Mouse (Mus musculus): ENCODE results near the gene Rab36.

Gene Rab36

DNA sequence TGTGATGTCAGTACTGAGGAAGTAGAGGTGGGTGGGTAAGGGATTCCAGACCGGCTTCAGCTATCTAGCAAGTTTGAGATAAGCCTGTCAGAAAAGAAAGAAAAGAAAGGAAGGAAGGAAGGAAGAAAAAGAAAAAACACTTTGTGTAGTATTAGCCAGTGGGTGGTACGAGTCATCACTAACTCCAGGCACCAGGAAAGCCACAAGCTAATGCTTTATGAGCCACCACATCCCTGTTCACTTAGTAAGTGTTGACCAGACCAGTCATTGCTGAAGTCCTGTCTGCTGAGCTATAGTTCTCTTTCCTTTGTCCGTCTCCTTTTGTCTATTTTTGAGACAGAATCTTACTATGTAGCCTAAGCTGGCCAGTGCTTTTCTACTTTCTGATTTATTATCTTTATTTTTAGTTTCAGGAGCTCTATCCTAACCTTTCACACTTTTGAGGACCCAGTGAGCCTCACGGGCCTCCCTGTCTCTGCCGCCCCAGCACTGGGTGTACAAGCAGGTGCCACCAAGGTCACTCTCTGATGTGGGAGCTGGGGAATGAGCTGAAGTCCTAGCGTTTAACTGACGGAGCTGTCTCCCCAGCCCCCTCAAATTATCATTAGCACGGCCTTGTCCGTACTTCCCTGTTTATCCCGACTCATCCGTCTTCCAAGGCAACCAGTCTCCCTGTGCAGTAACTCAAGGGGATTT lies 33.6 kb downstream of the Rab36 start:
- DNase-seq (ENCODE audit: low read depth, low spot score): no peak

DNA sequence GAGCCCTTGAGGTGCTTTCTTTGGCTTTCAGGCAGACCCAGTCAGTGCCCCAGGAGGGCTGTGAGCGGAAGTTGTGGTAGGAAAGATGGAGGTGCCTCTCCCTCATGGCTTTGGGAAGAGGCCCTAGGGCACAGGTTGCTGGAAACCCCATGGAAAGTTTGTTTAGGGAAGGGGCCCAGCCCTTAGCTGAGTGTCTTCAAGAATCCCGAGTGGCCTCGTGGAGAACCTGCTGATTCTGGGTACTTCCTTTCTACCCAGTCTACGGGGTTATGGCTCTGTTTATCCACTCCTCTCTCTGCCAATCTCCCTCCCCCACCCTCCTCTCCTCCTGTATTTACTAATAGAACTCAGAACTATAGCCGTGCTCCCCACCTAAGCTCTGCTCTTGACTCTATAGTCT lies 38.8 kb downstream of the Rab36 start:
- no peak for DNase-seq (ENCODE audit: low read depth, low spot score)

DNA sequence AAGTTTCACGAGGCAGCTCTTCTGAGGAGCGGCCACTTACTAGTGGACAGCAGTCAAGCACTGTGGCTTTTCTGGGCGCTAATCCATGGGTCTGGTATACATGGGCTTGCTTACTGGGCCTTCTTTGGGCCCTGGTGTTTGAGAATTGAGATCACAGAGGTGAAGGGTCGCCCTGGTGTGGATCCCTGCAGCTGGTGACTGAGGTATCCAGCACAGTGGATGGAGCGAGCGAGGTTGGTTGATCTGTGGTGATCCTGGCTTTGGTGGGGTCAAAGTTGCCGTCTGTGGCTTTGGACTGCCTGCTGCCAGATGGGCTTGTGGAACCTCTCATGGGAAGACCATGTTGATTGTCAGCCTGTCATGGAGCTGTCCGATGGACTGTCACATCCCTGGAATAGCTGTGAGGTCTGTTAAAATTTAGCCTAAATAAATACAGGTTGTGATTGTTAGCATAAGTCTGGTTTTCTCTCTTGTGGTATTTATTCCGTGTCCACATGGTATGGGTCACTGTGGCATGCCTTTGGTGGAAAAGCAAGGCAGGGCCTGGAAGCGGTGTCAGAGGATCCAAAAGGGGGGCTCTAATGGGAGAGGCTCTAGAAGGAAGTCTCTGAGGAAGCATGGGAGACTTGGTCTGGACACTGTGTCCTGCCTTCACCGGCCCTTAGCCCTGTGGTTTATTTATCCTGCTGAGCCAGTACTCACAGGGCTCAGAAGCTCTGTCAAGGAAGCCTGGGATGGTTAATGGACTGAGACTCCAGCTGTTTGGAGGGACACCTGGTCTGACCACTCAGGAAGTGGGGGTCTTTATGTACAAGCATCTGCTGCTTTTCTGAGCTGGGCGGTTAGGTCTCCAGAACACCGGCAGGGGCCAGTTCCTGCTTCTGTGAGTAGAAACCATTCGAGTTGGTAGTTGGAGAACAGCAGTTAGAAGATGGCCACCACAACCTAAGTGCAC lies 41.6 kb downstream of the Rab36 start:
- no peak for DNase-seq (ENCODE audit: low read depth, low spot score)

DNA sequence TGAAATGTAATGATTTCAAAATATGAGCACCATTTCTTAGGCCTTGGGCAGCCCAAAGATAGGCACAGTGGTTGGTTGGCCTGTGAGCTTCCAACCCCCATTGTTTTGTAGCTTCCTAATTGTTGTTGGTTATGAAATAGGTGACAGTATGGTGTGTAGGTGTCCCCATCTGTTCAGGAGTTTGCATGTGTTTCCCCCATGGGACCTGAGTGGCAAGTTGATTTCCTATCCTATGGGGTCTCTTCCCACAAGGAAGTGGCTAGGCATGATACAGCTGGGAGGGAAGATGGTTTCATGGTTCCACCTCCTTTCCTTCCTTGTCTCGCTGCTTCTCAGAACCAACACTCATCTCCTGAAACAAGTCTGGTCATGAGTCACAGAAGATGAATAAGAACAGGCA lies 48.5 kb downstream of the Rab36 start:
- DNase-seq (ENCODE audit: low read depth, low spot score): no peak

DNA sequence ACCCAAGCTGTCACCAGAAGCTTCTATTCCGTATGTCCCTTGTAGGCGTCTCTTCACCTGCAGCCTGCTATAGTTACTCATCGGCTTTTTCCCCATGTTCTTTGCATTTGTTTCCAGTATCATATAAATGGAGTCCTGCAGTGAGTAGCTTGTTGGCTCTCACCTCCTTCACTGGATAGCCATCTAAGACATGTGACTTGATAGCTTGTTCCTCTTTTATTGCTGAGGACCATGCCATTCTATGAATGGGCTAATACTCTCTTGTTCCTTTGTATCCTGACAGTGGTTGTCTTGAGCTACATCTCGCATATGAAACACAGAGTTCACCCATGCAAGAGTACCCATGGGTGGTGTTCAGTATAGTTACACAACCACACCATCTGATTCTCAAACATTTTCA lies 51.6 kb downstream of the Rab36 start:
- no peak for DNase-seq (ENCODE audit: low read depth, low spot score)

DNA sequence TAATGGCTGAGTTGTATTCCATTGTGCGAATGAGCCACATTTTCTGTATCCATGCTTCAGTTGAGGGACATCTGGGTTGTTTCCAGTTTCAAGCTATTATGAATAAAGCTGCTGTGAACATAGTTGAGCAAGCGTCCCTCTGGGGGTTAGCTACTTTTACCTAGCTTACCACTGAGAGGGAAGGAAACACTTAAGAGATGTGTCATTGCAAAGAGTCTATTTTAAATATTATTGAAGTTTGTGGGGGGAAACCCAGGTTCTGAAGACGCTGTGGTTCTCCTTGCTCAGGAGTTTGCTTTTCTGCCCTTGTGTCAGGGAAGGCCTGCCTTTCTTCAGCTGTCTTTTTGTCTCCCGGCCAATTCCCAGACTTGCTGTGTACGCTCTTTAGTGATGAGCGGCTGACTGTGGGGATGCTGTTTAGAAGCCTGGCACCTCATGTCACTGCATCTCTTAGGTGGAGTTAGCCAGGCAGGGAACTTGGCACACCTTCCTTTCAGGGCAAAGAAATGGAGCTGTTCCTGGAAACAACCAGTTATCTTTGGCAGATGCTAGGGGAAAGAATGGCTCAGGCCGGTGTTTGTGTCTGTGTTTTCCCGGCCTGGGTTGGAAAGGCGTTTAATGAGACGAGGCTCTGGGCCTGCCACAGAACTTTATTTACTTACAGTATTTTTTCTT lies 54.8 kb downstream of the Rab36 start:
- DNase-seq (ENCODE audit: low read depth, low spot score): no peak

DNA sequence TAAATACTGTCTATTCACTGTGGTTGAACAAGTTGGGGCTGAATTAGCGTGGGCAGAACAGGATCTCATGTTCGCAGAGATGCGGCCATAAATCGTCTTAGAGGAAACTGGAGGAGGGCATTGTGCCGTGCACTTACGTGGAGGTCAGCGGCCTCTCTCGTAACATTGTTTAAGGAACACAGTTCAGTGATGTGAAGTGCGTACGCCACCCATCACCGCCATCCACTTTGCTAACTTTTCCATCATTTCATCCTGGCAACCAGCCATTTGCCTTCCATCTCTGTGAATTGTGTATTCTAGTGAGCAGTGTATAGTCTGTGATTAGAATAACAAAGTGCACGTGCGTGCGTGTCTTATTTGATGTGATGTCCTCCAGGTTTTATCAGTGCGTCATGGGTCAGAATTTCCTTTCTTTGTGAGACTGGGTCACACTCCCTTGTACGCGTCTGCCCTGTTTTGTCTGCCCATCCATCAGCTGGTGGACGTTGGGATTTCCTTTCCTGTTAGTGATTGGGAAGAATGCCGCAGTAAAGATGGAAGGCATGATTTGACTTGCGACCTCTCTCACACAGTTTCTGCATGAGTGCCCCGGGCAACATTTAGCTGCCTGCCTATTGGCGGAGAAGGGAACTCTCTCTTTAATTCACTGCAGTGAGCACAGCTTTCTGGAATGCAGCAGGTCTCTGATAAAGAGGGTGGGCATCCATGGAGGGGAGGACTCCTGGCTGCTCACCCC lies 56.6 kb downstream of the Rab36 start:
- no peak for DNase-seq (ENCODE audit: low read depth, low spot score)

DNA sequence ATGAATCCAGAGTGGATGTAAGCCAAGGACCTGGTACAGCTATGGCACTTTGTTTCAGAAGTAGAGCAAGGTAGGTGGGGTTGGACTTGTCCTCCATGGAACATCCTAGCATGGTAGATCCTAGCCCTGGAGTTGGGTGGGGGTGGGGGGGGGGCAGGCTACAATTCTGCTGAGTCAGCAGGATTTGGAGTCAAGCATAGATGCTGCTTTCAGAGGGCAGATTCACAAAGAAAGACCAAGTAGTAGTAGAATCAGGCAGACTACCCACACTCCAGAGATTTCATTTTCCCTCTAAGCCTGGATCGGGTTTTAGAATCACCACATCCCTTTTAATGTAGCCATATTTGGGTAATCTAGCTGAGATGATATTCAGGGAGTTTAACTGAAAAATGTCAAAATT lies 57.5 kb downstream of the Rab36 start:
- no peak for DNase-seq (ENCODE audit: low read depth, low spot score)

DNA sequence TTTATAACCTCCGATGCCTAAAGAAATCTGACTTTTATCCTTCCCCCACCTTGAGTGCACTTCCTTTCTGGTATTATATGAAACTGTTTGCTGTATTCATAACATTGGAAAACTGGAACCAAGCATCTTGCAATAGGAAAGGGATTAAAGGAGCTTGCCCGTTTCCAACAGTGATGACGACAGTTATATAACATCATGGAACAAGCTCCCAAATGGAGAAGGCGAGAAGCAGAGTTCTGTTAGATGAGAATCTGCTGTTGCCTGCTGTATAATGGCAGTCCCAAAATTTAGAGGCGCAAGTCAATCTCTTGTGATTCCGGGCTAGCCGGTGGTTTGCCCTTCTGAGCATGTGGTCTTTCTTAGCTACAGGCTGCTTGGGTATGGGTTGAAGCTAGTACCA lies 58.4 kb downstream of the Rab36 start:
- no peak for DNase-seq (ENCODE audit: low read depth, low spot score)

DNA sequence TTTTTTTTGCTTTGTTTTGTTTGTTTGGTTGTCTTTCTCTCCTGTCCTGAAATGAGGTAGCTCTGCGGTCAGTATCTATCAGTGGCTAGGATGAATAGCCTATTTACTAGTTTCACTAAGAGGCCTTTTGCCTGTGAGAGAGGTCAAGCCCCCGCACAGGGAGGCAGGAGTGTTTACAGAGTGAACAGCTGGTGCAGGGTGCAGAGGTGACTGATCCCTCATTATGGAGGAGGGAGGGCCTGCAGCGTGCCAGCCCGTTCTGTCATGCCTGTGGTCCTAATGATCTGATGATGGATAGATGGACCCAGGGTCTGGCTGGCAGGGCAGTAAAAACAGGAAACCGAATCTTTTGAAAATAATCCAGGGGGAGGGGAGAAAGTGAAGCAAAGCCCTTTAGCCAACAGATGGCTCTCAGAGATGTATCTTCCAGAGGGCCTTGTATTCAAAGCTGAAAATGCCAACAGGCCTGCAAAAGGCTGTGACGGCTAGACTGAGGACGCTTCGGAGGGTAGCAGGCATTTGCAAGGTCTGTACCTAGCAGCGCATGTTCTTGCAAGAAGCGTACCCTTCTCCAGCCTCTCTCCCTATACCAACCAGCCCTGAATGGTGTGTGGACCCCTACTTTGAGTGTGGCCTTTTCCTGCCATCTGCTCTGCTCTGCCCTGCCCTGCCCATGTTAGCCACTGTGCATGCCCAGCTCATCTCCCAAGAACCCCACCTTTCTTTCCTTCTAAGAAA lies 61.8 kb downstream of the Rab36 start:
- DNase-seq (ENCODE audit: low read depth, low spot score): no peak

DNA sequence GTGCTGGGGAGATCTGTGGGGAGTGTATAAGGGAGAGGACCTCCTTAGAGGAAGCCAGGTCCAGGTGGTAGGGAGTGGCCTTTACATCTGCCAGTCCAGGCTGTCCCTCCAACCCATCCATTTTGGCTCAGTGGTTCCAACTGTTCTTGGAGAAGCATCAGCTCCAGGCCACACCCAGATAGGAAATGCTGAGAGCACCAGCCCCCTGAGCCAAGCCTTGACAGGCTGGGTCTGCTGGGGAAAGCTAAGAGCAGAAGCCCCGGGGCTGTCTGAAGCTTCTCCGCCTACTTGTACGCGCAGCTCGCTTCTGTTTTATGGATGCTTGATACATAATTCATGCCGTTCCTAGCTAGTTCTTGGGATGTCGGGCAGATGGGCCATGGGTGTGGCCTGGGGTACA lies 63.4 kb downstream of the Rab36 start:
- DNase-seq (ENCODE audit: low read depth, low spot score): no peak

DNA sequence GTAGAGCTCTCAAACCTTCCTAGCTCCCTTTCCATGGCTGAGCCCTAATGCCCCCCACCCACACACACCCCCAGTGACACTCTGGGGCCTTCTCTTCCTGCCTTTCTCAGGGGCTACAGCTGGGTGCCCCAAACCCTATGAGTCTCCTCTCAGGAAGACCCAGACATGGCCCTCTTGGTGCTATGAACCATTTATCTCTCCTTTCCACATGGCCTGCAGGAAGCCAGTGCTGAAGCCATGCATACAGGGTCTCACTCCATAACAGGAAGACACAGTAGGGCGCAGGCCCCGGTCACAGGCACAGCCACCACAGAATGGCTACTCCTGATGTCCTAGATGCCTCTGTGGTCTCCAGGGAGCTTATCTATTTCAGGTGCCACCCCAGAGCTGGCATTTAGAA lies 66.6 kb downstream of the Rab36 start:
- no peak for DNase-seq (ENCODE audit: low read depth, low spot score)
